Mouse (Mus musculus) regulatory T cell (primary cell): ENCODE results near the gene Itgb4.

Source experiments
- in situ Hi-C: fragments of 300-600 bp; cut with MboI, MseI; formaldehyde crosslinking; loops from one replicate; pipeline ENCODE4 v1.15.1; 2025; ENCODE audit warnings: high pct_unique_total_duplicates

Gene Itgb4

GRCm38 (mm10) chr11:115974309-115975082 lies at the start of gene Itgb4:
Gene Itgb4, plus strand, starts transcription at chr11:115974709.
- in situ Hi-C loops = loop anchor here (10.0 kb wide), 1 partner anchor 1960 kb away; no protein-coding TSS in a partner anchor

DNA sequence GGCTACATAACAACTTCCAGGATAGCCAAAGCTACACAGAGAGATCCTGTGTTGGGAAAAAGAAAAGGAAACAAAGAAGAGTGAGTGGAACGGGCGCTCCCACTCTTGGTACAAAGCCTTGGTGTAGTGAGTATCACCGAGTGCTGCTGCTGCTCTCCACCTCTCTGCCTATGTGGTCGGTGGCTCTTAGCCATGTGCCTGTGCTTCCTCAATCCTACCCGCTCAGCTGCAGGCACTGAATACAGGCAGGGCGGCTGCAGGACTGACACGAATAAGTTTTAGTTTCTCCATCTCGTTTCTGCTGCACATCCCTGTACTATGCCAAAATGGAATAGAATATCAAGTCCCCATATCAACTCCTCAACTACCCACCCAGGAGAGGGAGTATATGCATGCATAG lies 45.5 kb upstream of the Itgb4 start:
- in situ Hi-C loops = no loop called here

- in situ Hi-C loops = no loop called here
Observed at GRCm38 (mm10) chr11:115929818-115930217, 44.7 kb upstream of the Itgb4 start.

GRCm38 (mm10) chr11:115931235-115931634 lies 43.3 kb upstream of the Itgb4 start:
- in situ Hi-C loops = no loop called here

- in situ Hi-C loops = no loop called here
Observed at GRCm38 (mm10) chr11:115933108-115933746, 41.3 kb upstream of the Itgb4 start, which contains the start of the genes Sap30bp and Recql5. Gene Sap30bp, plus strand, starts transcription at chr11:115933282. Gene Recql5, minus strand, starts transcription at chr11:115933477.

DNA sequence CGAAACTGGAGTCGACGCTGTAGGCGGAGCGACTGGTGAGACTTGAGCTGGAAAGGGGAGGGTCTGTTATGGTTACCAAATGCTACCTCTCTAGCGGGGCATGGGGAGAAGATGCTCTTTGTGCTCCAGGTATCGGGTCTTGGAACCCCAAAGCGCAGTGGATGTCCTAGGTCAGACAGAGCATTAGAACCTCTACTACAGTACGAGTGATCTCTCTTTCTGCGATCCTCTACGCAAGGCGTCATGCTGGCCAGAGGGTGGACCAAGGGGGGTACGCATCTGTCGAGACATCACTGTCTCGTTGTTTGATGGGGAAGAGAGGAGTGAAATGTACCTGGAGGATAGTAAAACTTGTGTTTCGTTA lies 40.8 kb upstream of the Itgb4 start:
- in situ Hi-C loops = no loop called here

GRCm38 (mm10) chr11:115939690-115940329 lies 34.7 kb upstream of the Itgb4 start:
- in situ Hi-C loops = no loop called here

- in situ Hi-C loops = no loop called here
Observed at GRCm38 (mm10) chr11:115941980-115942379, 32.5 kb upstream of the Itgb4 start.

DNA sequence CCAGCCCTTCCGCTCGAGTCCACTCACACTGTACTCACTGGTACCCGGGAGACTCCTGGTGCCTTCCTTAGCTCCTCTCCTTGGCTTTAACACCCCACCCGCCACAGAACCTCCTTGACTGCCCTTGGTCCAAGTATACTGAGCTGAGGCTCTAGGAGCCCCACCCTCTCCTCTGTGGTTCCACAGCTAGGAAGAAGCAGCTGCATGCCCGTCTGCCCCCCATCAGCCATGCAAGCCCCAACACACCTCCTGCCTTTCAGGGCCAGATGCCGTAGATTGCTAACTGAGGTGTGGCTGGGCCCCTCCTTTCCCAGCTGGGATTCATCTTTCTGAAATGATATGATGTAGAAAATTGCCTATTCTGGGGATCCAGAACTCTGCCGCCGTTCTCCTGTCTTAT lies 29.3 kb upstream of the Itgb4 start:
- in situ Hi-C loops = no loop called here

- in situ Hi-C loops = no loop called here
Observed at GRCm38 (mm10) chr11:115946221-115946828, 28.2 kb upstream of the Itgb4 start.

- in situ Hi-C loops = no loop called here
Observed at GRCm38 (mm10) chr11:115948316-115948715, 26.2 kb upstream of the Itgb4 start.

GRCm38 (mm10) chr11:115950719-115951118 lies 23.8 kb upstream of the Itgb4 start:
- in situ Hi-C loops = no loop called here

DNA sequence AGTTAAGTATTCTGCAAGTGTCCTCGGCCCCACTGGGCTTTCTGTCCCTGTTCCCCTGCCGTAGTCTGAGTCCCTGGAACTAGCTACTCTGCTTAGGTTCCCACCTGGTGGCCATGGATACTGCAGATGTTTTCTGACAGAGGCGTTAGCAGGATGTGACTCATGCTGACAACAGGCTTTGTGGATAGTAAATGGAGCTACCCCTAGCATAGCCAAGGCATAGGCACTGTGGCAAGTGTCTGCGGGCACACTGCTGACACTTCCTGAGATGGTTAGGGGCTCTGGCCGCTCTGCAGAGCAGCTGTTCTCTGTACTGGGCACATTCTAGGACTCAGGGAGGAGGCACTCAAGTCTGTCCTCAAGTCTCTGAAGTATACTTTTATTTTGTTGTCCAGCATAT lies 19.8 kb upstream of the Itgb4 start:
- in situ Hi-C loops = no loop called here

DNA sequence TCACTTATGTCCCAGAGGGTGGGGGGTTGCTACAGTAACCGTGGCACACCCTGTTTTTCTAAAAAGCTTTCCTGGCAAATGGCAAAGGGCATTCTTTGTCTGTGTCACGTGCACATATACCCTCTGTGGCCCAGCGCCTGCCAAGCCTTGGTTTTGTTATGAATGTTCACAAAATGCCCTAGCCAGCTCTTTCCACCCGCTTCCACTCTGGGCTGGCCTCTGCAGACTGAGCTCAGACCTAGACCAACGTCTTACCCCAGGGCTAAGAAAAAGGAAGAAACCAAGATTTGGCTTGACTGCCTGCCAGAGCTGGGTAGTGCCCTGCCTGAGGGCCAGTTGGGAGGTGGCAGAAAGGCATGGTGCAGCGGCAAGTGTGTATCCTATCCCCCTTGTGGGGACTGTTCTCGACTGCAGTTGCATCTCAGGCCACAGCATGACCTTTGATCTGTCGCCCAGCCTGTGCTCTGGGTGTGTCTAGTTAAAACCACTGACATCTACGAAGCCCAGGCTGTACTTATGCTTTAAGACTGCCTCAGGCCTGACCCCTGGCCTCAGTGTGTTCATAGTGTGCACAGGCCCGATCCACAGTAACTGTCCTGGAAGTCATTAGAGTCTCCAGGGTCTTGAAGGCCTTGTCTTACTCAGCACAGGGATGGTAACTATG lies 19.2 kb upstream of the Itgb4 start:
- in situ Hi-C loops = no loop called here

GRCm38 (mm10) chr11:115956453-115956852 lies 18.1 kb upstream of the Itgb4 start:
- in situ Hi-C loops = no loop called here

- in situ Hi-C loops = no loop called here
Observed at GRCm38 (mm10) chr11:115957971-115958370, 16.5 kb upstream of the Itgb4 start.

DNA sequence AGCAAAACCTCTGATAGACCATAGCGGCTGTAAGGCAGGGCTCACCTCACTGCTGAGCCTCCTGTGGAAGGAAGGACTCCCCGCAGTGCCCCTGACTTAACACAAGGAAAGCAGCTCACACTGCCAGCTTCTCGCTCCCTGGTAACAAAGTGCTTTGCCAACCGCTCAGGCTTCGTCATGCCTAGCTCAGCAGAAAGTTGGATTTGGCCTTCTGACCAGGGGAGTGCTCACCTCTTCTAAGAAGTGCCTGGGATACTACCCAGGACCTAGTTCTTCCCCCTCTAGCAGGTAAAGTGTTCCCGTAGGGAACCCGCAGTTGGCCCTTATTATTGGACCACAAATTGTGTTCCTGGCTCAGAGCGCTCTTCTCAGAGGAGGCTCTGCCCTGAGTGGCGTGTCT lies 15.5 kb upstream of the Itgb4 start:
- in situ Hi-C loops = no loop called here

DNA sequence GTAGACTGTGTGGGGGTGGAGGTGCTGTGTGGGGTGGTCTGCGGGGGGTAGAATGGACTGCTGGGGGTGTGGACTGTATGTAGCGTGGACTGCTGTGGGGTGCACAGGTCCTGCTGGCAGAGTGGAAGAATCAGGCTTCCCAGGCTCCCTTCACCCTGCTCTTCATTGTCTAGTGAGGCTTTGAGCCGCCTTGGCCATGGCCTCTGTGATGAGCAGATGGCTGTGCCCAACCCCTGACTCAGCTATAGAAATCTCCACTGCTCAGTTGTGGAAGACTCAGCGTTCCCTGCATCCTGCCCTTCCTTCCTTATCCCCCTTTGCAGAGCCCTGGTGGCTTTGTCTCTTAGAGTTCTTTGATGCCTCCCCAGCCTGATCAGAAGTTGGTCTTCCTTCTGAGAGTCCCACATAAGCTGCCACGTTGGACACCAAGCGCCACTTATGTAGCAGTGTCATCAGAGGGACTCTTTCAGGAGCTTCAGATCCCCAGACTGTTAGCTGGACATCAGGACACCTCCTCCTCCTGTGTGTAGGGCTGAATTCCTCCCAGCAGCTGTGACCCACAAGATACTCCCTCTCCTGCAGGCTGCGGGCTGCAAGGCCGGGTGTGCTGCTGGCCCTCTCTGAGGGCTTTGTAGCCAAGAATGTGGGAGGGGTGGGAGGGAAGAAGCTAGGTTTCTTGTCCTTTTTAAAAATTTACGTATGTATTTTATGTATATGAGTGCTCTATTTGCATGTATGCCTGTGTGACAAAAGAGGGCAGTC lies 11.7 kb upstream of the Itgb4 start:
- in situ Hi-C loops = no loop called here

- in situ Hi-C loops = no loop called here
Observed at GRCm38 (mm10) chr11:115964977-115965604, 9.4 kb upstream of the Itgb4 start.

GRCm38 (mm10) chr11:115968731-115969405 lies 5.6 kb upstream of the Itgb4 start:
- in situ Hi-C loops = no loop called here
